Mouse (Mus musculus): ENCODE measurements around the gene Defa37. TPM values are rescaled to one million over a fixed set of nuclear protein-coding genes. Genes with fewer than 3 reads are reported as not detected.
"Not testable (repeated sequence)": the region's sequence is repeated elsewhere in the genome, so short reads cannot be mapped to it uniquely, and the experiment has no call there.

Gene Defa37
- polyA plus RNA-seq (2012; fragmentation: generic; extraction: Trizol), result not detected

DNA sequence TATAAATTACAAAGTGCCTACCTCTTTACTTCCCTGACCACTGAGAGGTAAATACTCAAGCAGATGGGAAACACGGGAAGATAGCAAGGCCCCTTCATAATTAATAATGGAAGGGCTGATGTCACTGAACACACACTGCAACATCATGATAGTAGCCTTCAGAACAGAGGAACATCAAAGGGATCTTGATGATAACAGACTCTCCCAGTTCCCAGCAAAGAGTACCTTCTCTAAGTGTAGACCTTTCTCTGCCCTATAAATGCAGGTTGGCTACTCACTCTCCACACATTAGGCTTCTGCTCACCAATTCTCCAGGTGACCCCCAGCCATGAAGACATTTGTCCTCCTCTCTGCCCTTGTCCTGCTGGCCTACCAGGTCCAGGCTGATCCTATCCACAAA lies at the start of gene Defa37:
Gene Defa37 (plus strand): TSS at position 301 of the 400 bp plus-strand sequence.
- H3K27me3 ChIP-seq (ENCODE audit: control insufficient read depth, insufficient read depth, insufficient read length); H3K4me3 ChIP-seq; H3K79me2 ChIP-seq (ENCODE audit: control insufficient read depth, insufficient read depth); H3ac ChIP-seq (ENCODE audit: control insufficient read depth, insufficient read length); H3K4me2 ChIP-seq (ENCODE audit: low read depth); H3K36me3 ChIP-seq (ENCODE audit: control insufficient read depth, insufficient read depth): not testable (repeated sequence)

DNA sequence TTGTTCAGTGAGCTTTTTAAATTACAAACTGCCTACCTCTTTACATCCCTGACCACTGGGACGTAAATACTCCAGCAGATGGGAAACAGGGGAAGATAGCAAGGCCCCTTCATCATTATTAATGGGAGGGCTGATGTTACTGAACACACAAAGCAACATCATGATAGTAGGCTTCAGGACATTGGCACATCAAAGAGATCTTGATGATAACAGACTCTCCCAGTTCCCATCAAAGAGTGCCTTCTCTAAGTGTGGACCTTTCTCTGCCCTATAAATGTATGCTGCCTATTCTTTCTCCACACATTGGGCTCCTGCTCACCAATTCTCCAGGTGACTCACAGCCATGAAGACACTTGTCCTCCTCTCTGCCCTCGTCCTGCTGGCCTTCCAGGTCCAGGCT lies 36.5 kb upstream of the Defa37 start, which contains the start of gene Defa32:
Gene Defa32 (plus strand): TSS at position 301 of the 400 bp plus-strand sequence.
- not testable (repeated sequence) for H3K4me2 ChIP-seq (ENCODE audit: low read depth); H3K79me2 ChIP-seq (ENCODE audit: control insufficient read depth, insufficient read depth); H3K4me3 ChIP-seq; H3K36me3 ChIP-seq (ENCODE audit: control insufficient read depth, insufficient read depth); H3K27me3 ChIP-seq (ENCODE audit: control insufficient read depth, insufficient read depth, insufficient read length); H3ac ChIP-seq (ENCODE audit: control insufficient read depth, insufficient read length)

- H3K4me3 ChIP-seq; H3K36me3 ChIP-seq (ENCODE audit: control insufficient read depth, insufficient read depth); H3K79me2 ChIP-seq (ENCODE audit: control insufficient read depth, insufficient read depth); H3K27me3 ChIP-seq (ENCODE audit: control insufficient read depth, insufficient read depth, insufficient read length); H3K4me2 ChIP-seq (ENCODE audit: low read depth); H3ac ChIP-seq (ENCODE audit: control insufficient read depth, insufficient read length): not testable (repeated sequence)
Observed at GRCm38 (mm10) chr8:21582706-21583105, 17.5 kb downstream of the Defa37 start, which contains the start of gene Defa28. Gene Defa28 (plus strand): TSS chr8:21583006.

- not testable (repeated sequence) for H3K4me2 ChIP-seq (ENCODE audit: low read depth); H3K36me3 ChIP-seq (ENCODE audit: control insufficient read depth, insufficient read depth); H3K79me2 ChIP-seq (ENCODE audit: control insufficient read depth, insufficient read depth); H3K27me3 ChIP-seq (ENCODE audit: control insufficient read depth, insufficient read depth, insufficient read length); H3ac ChIP-seq (ENCODE audit: control insufficient read depth, insufficient read length); H3K4me3 ChIP-seq
Observed at GRCm38 (mm10) chr8:21594408-21594807, 29.2 kb downstream of the Defa37 start, which contains the start of gene Gm7861. Gene Gm7861 (minus strand): TSS chr8:21594508.

Other genes with a start within 250 kb of the Defa37 start
- gene Defa27, start 249.8 kb upstream of the Defa37 start, polyA plus RNA-seq (2012; fragmentation: generic; extraction: Trizol), result not detected
- not detected for gene Defa29, start 238.4 kb upstream of the Defa37 start, polyA plus RNA-seq (2012; fragmentation: generic; extraction: Trizol)
- not detected for gene Defa2, start 186.9 kb upstream of the Defa37 start, polyA plus RNA-seq (2012; fragmentation: generic; extraction: Trizol)
- not detected for gene Defa33, start 173.6 kb upstream of the Defa37 start, polyA plus RNA-seq (2012; fragmentation: generic; extraction: Trizol)
- gene Defa36, start 138.0 kb upstream of the Defa37 start, polyA plus RNA-seq (2012; fragmentation: generic; extraction: Trizol), result not detected
- not detected for gene Gm7849, start 108.8 kb upstream of the Defa37 start, polyA plus RNA-seq (2012; fragmentation: generic; extraction: Trizol)
- not detected for gene Defa20, start 56.1 kb upstream of the Defa37 start, polyA plus RNA-seq (2012; fragmentation: generic; extraction: Trizol)
- not detected for gene Defa32, start 36.4 kb upstream of the Defa37 start, polyA plus RNA-seq (2012; fragmentation: generic; extraction: Trizol)
- gene Defa28, start 17.6 kb downstream of the Defa37 start, polyA plus RNA-seq (2012; fragmentation: generic; extraction: Trizol), result not detected
- not detected for gene Gm7861, start 29.1 kb downstream of the Defa37 start, polyA plus RNA-seq (2012; fragmentation: generic; extraction: Trizol)
- gene Defa26, start 52.8 kb downstream of the Defa37 start, polyA plus RNA-seq (2012; fragmentation: generic; extraction: Trizol), result not detected
- not detected for gene Defa17, start 90.4 kb downstream of the Defa37 start, polyA plus RNA-seq (2012; fragmentation: generic; extraction: Trizol)
- gene Defa34, start 100.4 kb downstream of the Defa37 start, polyA plus RNA-seq (2012; fragmentation: generic; extraction: Trizol), result not detected
- not detected for gene AY761184, start 138.3 kb downstream of the Defa37 start, polyA plus RNA-seq (2012; fragmentation: generic; extraction: Trizol)
- gene Defa24, start 169.1 kb downstream of the Defa37 start, polyA plus RNA-seq (2012; fragmentation: generic; extraction: Trizol), result not detected

Measured in myocyte (in vitro differentiated cells).